ENCODE assay signal across 8 mouse cellular contexts in the genomic region with DNA sequence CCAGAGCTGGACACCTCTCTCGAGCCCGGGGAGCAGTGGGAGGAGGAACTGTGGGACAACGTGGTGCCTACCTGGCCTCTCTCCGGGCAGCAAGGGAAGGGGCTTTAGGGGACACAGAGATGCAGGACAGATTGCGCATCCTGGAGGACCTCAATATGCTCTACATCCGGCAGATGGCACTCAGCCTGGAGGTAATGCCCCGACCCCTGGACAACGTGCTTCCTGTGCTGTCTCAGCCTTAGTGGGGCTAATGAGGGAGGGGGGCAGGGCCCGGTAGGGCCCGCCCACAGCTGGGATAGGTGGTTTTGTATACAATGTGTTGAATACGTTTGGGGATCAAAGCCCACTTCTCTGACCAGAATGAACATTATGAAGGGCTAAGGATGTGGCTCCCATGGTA. TPM values are rescaled to one million over a fixed set of nuclear protein-coding genes. Genes with fewer than 3 reads are reported as not detected.
DNase-seq lines count a peak whose midpoint lies in the region; ATAC-seq and TF ChIP-seq lines count a peak whose summit lies in the region.

No protein-coding gene starts in this region.

- H3K4me2 ChIP-seq in intestine, embryonic 16.5 days (ENCODE audit: low read depth, low read length) = peak overlapping the region; percentile 81

- H3K4me1 ChIP-seq in testis, adult 2 months (ENCODE audit: control insufficient read depth, insufficient read depth, low read length) = peaks cover 36% of the 10 kb centered on the region
- peaks cover 6% of the 10 kb centered on the region; the same call in 1 of the 2 replicates for H3K4me1 ChIP-seq in embryonic fibroblast, embryonic 13.5 days (ENCODE audit: control insufficient read depth, insufficient read depth, low read length)
- H3K4me1 ChIP-seq in intestine, embryonic 16.5 days (ENCODE audit: control insufficient read depth, insufficient read depth, low read length) = peaks cover 42% of the 10 kb centered on the region
- H3K4me1 ChIP-seq in midbrain, embryonic 10.5 days = peaks cover 73% of the 10 kb centered on the region

- no peaks in the 10 kb centered on the region for H3K9me3 ChIP-seq in intestine, embryonic 16.5 days (ENCODE audit: control insufficient read depth, low read length)
- H3K9me3 ChIP-seq in midbrain, embryonic 10.5 days (replicated peaks) = no peaks in the 10 kb centered on the region

- no peak for TF ChIP-seq POLR2A in testis, adult 2 months (IDR thresholded peaks at IDR 0.05; ENCODE audit: control insufficient read depth, low read depth, low read length)
- no peak; the same call in 1 of the 2 replicates for TF ChIP-seq POLR2A in embryonic fibroblast, embryonic 13.5 days (IDR thresholded peaks at IDR 0.05; ENCODE audit: low read depth, low read length)

- peak overlapping the region; percentile 87 for H3K9ac ChIP-seq in intestine, embryonic 16.5 days (ENCODE audit: low read depth, low read length)

- TF ChIP-seq CTCF in testis, adult 2 months (IDR thresholded peaks at IDR 0.05; ENCODE audit: control insufficient read depth, insufficient read depth, insufficient replicate concordance, low read depth, low read length) = no peak
- TF ChIP-seq CTCF in embryonic fibroblast, embryonic 13.5 days (IDR thresholded peaks at IDR 0.05; ENCODE audit: borderline replicate concordance, insufficient read depth, low read length) = peak; percentile 49; the same call in 1 of the 2 replicates

- peak; percentile 19 for ATAC-seq in intestine, embryonic 16.5 days

- H3K36me3 ChIP-seq in testis, adult 2 months (ENCODE audit: control insufficient read depth, insufficient read depth, low read length) = no peaks in the 10 kb centered on the region
- no peaks in the 10 kb centered on the region; the same call in 1 of the 2 replicates for H3K36me3 ChIP-seq in intestine, embryonic 16.5 days (ENCODE audit: control insufficient read depth, insufficient read depth, low read length)
- H3K36me3 ChIP-seq in midbrain, embryonic 10.5 days = peaks cover 7% of the 10 kb centered on the region

- no peak for DNase-seq in testis, postnatal 14 days (ENCODE audit: low spot score)
- peak; percentile 73 for DNase-seq in midbrain, embryonic 10.5 days (ENCODE audit: low spot score)
- DNase-seq in frontal cortex, postnatal 14 days (ENCODE audit: low spot score in 2 of 2) = no peak
- no peak for DNase-seq in layer of hippocampus, postnatal 36 days
- no peak for DNase-seq in left cerebral cortex, adult 11 months (ENCODE audit: low spot score)

- H3K27ac ChIP-seq in testis, adult 2 months (ENCODE audit: control insufficient read depth, insufficient read depth, low read depth, low read length) = peak overlapping the region; percentile 56; the same call in 1 of the 2 replicates
- peak overlapping the region; percentile 98 for H3K27ac ChIP-seq in embryonic fibroblast, embryonic 13.5 days (ENCODE audit: insufficient read depth, low read length)
- peak overlapping the region; percentile 100 for H3K27ac ChIP-seq in intestine, embryonic 16.5 days (ENCODE audit: low read length)
- peak overlapping the region; percentile 100 for H3K27ac ChIP-seq in midbrain, embryonic 10.5 days (replicated peaks)

- peak overlapping the region; percentile 30 for H3K4me3 ChIP-seq in testis, adult 2 months (ENCODE audit: control insufficient read depth, low read depth, low read length)
- H3K4me3 ChIP-seq in embryonic fibroblast, embryonic 13.5 days (ENCODE audit: insufficient read depth, low read length) = peak overlapping the region; percentile 33
- H3K4me3 ChIP-seq in intestine, embryonic 16.5 days (ENCODE audit: low read length) = peak overlapping the region; percentile 58
- H3K4me3 ChIP-seq in midbrain, embryonic 10.5 days = peak overlapping the region; percentile 74

- 2% methylated on average over 11 of the region's 11 CpGs for WGBS in intestine, embryonic 16.5 days
- 1% methylated on average over 11 of the region's 11 CpGs for WGBS in midbrain, embryonic 10.5 days

- no peaks in the 10 kb centered on the region for H3K27me3 ChIP-seq in testis, adult 2 months (ENCODE audit: control insufficient read depth, insufficient read depth, low read length)
- no peaks in the 10 kb centered on the region for H3K27me3 ChIP-seq in intestine, embryonic 16.5 days (replicated peaks; ENCODE audit: control insufficient read depth, insufficient read depth, low read length)
- peaks cover 31% of the 10 kb centered on the region for H3K27me3 ChIP-seq in midbrain, embryonic 10.5 days (ENCODE audit: low read depth, poor library complexity, severe bottlenecking)

RNA-seq across cellular contexts. Expression of a gene that starts 2.8 kb away (rescaled TPM):
- polyA plus RNA-seq in testis, adult 2 months (2012; rRNA removed) = 13.2 and 19.2 TPM in 2 replicates
- 13.4 and 15.4 TPM in 2 replicates for polyA plus RNA-seq in embryonic fibroblast, embryonic 13.5 days (2011; ENCODE audit: insufficient read length, low read depth, missing spikeins)
- 24.4 and 26.1 TPM in 2 replicates for polyA plus RNA-seq in intestine, embryonic 16.5 days (2015; fragmentation: Nextera tagmentation; extraction: Ambion mirVana)
- polyA plus RNA-seq in midbrain, embryonic 10.5 days (2016; fragmentation: Nextera tagmentation; extraction: Ambion mirVana) = 35.3 and 39.7 TPM in 2 replicates
- 10 to 100 TPM; 75.9 to 90.3 TPM for total RNA-seq in layer of hippocampus, postnatal 36 days (2021)

RNA-seq across cellular contexts. Expression of a gene that starts 12.8 kb away (rescaled TPM):
- polyA plus RNA-seq in testis, adult 2 months (2012; rRNA removed) = 35.0 and 50.6 TPM in 2 replicates
- polyA plus RNA-seq in embryonic fibroblast, embryonic 13.5 days (2011; ENCODE audit: insufficient read length, low read depth, missing spikeins) = 6.6 and 7.4 TPM in 2 replicates
- polyA plus RNA-seq in intestine, embryonic 16.5 days (2015; fragmentation: Nextera tagmentation; extraction: Ambion mirVana) = 8.2 and 8.8 TPM in 2 replicates
- polyA plus RNA-seq in midbrain, embryonic 10.5 days (2016; fragmentation: Nextera tagmentation; extraction: Ambion mirVana) = 18.2 and 18.7 TPM in 2 replicates
- total RNA-seq in layer of hippocampus, postnatal 36 days (2021) = 10 to 100 TPM; 21.2 to 23.5 TPM

RNA-seq across cellular contexts. Expression of a gene that starts 16.7 kb away (rescaled TPM):
- 53.0 and 63.3 TPM in 2 replicates for polyA plus RNA-seq in testis, adult 2 months (2012; rRNA removed)
- 37.3 and 44.5 TPM in 2 replicates for polyA plus RNA-seq in embryonic fibroblast, embryonic 13.5 days (2011; ENCODE audit: insufficient read length, low read depth, missing spikeins)
- polyA plus RNA-seq in intestine, embryonic 16.5 days (2015; fragmentation: Nextera tagmentation; extraction: Ambion mirVana) = 94.4 and 95.5 TPM in 2 replicates
- 138 and 180 TPM in 2 replicates for polyA plus RNA-seq in midbrain, embryonic 10.5 days (2016; fragmentation: Nextera tagmentation; extraction: Ambion mirVana)
- 10 to 100 TPM; 58.2 to 61.4 TPM for total RNA-seq in layer of hippocampus, postnatal 36 days (2021)

RNA-seq across cellular contexts. Expression of a gene that starts 18.1 kb away (rescaled TPM):
- polyA plus RNA-seq in testis, adult 2 months (2012; rRNA removed) = 129 and 133 TPM in 2 replicates
- polyA plus RNA-seq in embryonic fibroblast, embryonic 13.5 days (2011; ENCODE audit: insufficient read length, low read depth, missing spikeins) = 5.4 TPM in 2 replicates
- polyA plus RNA-seq in intestine, embryonic 16.5 days (2015; fragmentation: Nextera tagmentation; extraction: Ambion mirVana) = 2.9 and 4.6 TPM in 2 replicates
- polyA plus RNA-seq in midbrain, embryonic 10.5 days (2016; fragmentation: Nextera tagmentation; extraction: Ambion mirVana) = 13.0 and 14.6 TPM in 2 replicates
- total RNA-seq in layer of hippocampus, postnatal 36 days (2021) = 10 to 100 TPM; 24.2 to 25.3 TPM

RNA-seq across cellular contexts. Expression of a gene that starts 18.1 kb away (rescaled TPM):
- polyA plus RNA-seq in testis, adult 2 months (2012; rRNA removed) = 604 and 651 TPM in 2 replicates
- 0.51 and 0.70 TPM in 2 replicates for polyA plus RNA-seq in embryonic fibroblast, embryonic 13.5 days (2011; ENCODE audit: insufficient read length, low read depth, missing spikeins)
- 1.9 and 2.4 TPM in 2 replicates for polyA plus RNA-seq in intestine, embryonic 16.5 days (2015; fragmentation: Nextera tagmentation; extraction: Ambion mirVana)
- polyA plus RNA-seq in midbrain, embryonic 10.5 days (2016; fragmentation: Nextera tagmentation; extraction: Ambion mirVana) = 1.9 and 2.0 TPM in 2 replicates
- total RNA-seq in layer of hippocampus, postnatal 36 days (2021) = 10 to 100 TPM; 23.4 to 24.0 TPM
